Mouse (Mus musculus): ENCODE results near the gene Cd3e.

- TF ChIP-seq CTCF (IDR thresholded peaks at IDR 0.05; ENCODE audit: insufficient read depth, low read depth, low read length): no peak
- TF ChIP-seq POLR2A (IDR thresholded peaks at IDR 0.05; ENCODE audit: insufficient read depth, low read depth, low read length): no peak
Measured at GRCm38 (mm10) chr9:45027376-45027775, 17.9 kb upstream of the Cd3e start.

All from olfactory bulb, adult 2 months (tissue).